Mouse (Mus musculus): ENCODE measurements at regions not wholly inside any gene's neighbourhood (a gene's known extent, or its start where the extent isn't known, plus 50 kb on each side); places are given as distances from the start of the nearest gene placed in this dataset.

- TF ChIP-seq CTCF (IDR thresholded peaks at IDR 0.05; ENCODE audit: borderline replicate concordance, control insufficient read depth, extremely low read depth, insufficient read depth, low read length, poor library complexity) = no peak
- no peak for TF ChIP-seq POLR2A (IDR thresholded peaks at IDR 0.05; ENCODE audit: control insufficient read depth, extremely low read depth, insufficient read depth, low read length, poor library complexity)
These were observed 114.8 kb downstream of the Galc start for GRCm38 (mm10) chr12:98144464-98144863.

Data from thymus, adult 2 months (tissue).